Mouse (Mus musculus) midbrain, embryonic 15.5 days (tissue): ENCODE data around the gene Pcdh15. TPM values are rescaled to one million over a fixed set of nuclear protein-coding genes. Genes with fewer than 3 reads are reported as not detected.

ENCODE experiments used
- ATAC-seq: fragments of 200-750 bp; cut with Nextera tagmentation; replicated peaks from 2 replicates; pipeline ENCODE4 v1.8.0; 2017; ENCODE audit warnings: moderate TSS enrichment
- H3K27ac ChIP-seq: fragments of 300-500 bp; sonication (generic); 2 replicates; pipeline ENCODE4 v1.5.1; 2015; ENCODE audit warnings: mild to moderate bottlenecking, inconsistent platforms
- H3K27me3 ChIP-seq: fragments of 300-500 bp; sonication (generic); replicated peaks from 2 replicates; pipeline ENCODE4 v1.6.1; 2015; ENCODE audit warnings: inconsistent platforms
- H3K36me3 ChIP-seq: fragments of 300-500 bp; sonication (generic); replicated peaks from 2 replicates; pipeline ENCODE4 v1.6.1; 2015; ENCODE audit warnings: inconsistent platforms
- H3K4me1 ChIP-seq: fragments of 300-500 bp; sonication (generic); 2 replicates; pipeline ENCODE4 v1.6.1; 2015; ENCODE audit warnings: inconsistent platforms
- H3K4me2 ChIP-seq: fragments of 300-500 bp; sonication (generic); 2 replicates; pipeline ENCODE4 v1.6.1; 2015; ENCODE audit warnings: inconsistent platforms, mild to moderate bottlenecking, moderate library complexity
- H3K4me3 ChIP-seq: fragments of 300-500 bp; sonication (generic); 2 replicates; pipeline ENCODE4 v1.5.1; 2015; ENCODE audit warnings: mild to moderate bottlenecking, inconsistent platforms
- H3K9ac ChIP-seq: fragments of 300-500 bp; sonication (generic); 2 replicates; pipeline ENCODE4 v1.6.1; 2015; ENCODE audit warnings: mild to moderate bottlenecking, inconsistent platforms
- H3K9me3 ChIP-seq: fragments of 300-500 bp; sonication (generic); 2 replicates; pipeline ENCODE4 v1.6.1; 2016; ENCODE audit warnings: inconsistent platforms
- WGBS: fragments of 180-500 bp; shearing (Covaris S2); methylation state at CpG from one replicate; pipeline ENCODE4 v1.1.7; 2015; ENCODE audit warnings: mixed read lengths; 5-methylcytosine and 5-hydroxymethylcytosine counted together
- polyA plus RNA-seq: library from polyadenylated mRNA; unstranded; fragments of >200 nt; fragmentation: Nextera tagmentation; extraction: Ambion mirVana; gene quantifications from 2 replicates; pipeline ENCODE4 v1.2.1, GENCODE M21; 2015

Pcdh15 gene
- polyA plus RNA-seq, 1 experiment from 2014 or later: 13.3 TPM

- no peak overlapping the region for H3K4me3 ChIP-seq
- H3K9ac ChIP-seq: no peak overlapping the region
- no peak for ATAC-seq
- no peak overlapping the region for H3K27ac ChIP-seq
- H3K27me3 ChIP-seq: no peaks in the 10 kb centered on the region
- no peak overlapping the region for H3K4me2 ChIP-seq
- H3K36me3 ChIP-seq: no peaks in the 10 kb centered on the region
- 86% methylated on average over 7 of the region's 7 CpGs for WGBS
- no peaks in the 10 kb centered on the region for H3K4me1 ChIP-seq
- no peaks in the 10 kb centered on the region for H3K9me3 ChIP-seq
These were observed 626.6 kb downstream of the Pcdh15 start for GRCm38 (mm10) chr10:73725566-73726240.

- Histone ChIP-seq H3K4me3 (no peak overlapping the region), H3K27ac (no peak overlapping the region), H3K4me2 (no peak overlapping the region), H3K9ac (no peak overlapping the region), H3K4me1 (no peaks in the 10 kb centered on the region), H3K36me3 (no peaks in the 10 kb centered on the region), H3K9me3 (no peaks in the 10 kb centered on the region), H3K27me3 (no peaks in the 10 kb centered on the region)
- 90% methylated on average over 7 of the region's 7 CpGs for WGBS
- ATAC-seq: no peak
These were observed 634.1 kb downstream of the Pcdh15 start for GRCm38 (mm10) chr10:73733246-73733645.

- Histone ChIP-seq H3K9ac (no peak overlapping the region), H3K4me2 (no peak overlapping the region), H3K27me3 (no peaks in the 10 kb centered on the region), H3K4me1 (no peaks in the 10 kb centered on the region), H3K4me3 (no peak overlapping the region), H3K27ac (no peak overlapping the region), H3K9me3 (no peaks in the 10 kb centered on the region), H3K36me3 (no peaks in the 10 kb centered on the region)
- ATAC-seq: no peak
- WGBS: 17% methylated on average over 2 of the region's 2 CpGs
These were observed 649.9 kb downstream of the Pcdh15 start for GRCm38 (mm10) chr10:73749021-73749420.

- H3K4me2 ChIP-seq: no peak overlapping the region
- 60% methylated on average over 3 of the region's 3 CpGs for WGBS
- no peak overlapping the region for H3K27ac ChIP-seq
- no peak overlapping the region for H3K9ac ChIP-seq
- H3K27me3 ChIP-seq: no peaks in the 10 kb centered on the region
- no peaks in the 10 kb centered on the region for H3K36me3 ChIP-seq
- no peaks in the 10 kb centered on the region for H3K4me1 ChIP-seq
- no peak overlapping the region for H3K4me3 ChIP-seq
- H3K9me3 ChIP-seq: no peaks in the 10 kb centered on the region
- ATAC-seq: no peak
These were observed 654.7 kb downstream of the Pcdh15 start for GRCm38 (mm10) chr10:73753876-73754275.

GRCm38 (mm10) chr10:73782945-73783344 is 683.8 kb downstream of the Pcdh15 start:
- Histone ChIP-seq H3K4me3 (no peak overlapping the region), H3K4me2 (no peak overlapping the region), H3K27ac (no peak overlapping the region), H3K36me3 (no peaks in the 10 kb centered on the region), H3K9me3 (no peaks in the 10 kb centered on the region), H3K9ac (no peak overlapping the region), H3K27me3 (no peaks in the 10 kb centered on the region), H3K4me1 (no peaks in the 10 kb centered on the region)
- WGBS: 50% methylated on average over 4 of the region's 4 CpGs
- no peak for ATAC-seq

- H3K36me3 ChIP-seq: no peaks in the 10 kb centered on the region
- H3K27me3 ChIP-seq: no peaks in the 10 kb centered on the region
- H3K4me3 ChIP-seq: no peak overlapping the region
- H3K9ac ChIP-seq: no peak overlapping the region
- 78% methylated on average over 3 of the region's 3 CpGs for WGBS
- H3K9me3 ChIP-seq: no peaks in the 10 kb centered on the region
- H3K27ac ChIP-seq: no peak overlapping the region
- no peak for ATAC-seq
- H3K4me2 ChIP-seq: no peak overlapping the region
- no peaks in the 10 kb centered on the region for H3K4me1 ChIP-seq
These were observed 689.0 kb downstream of the Pcdh15 start for GRCm38 (mm10) chr10:73788163-73788562.

- Histone ChIP-seq H3K4me2 (no peak overlapping the region), H3K36me3 (no peaks in the 10 kb centered on the region), H3K9ac (no peak overlapping the region), H3K27ac (no peak overlapping the region), H3K4me3 (no peak overlapping the region), H3K4me1 (no peaks in the 10 kb centered on the region), H3K9me3 (no peaks in the 10 kb centered on the region), H3K27me3 (no peaks in the 10 kb centered on the region)
- no peak for ATAC-seq
- WGBS: 81% methylated on average over 4 of the region's 4 CpGs
These were observed 705.9 kb downstream of the Pcdh15 start for GRCm38 (mm10) chr10:73805069-73805468.

GRCm38 (mm10) chr10:73812311-73812710 is 713.2 kb downstream of the Pcdh15 start:
- Histone ChIP-seq H3K4me1 (no peaks in the 10 kb centered on the region), H3K9ac (no peak overlapping the region), H3K9me3 (no peaks in the 10 kb centered on the region), H3K27me3 (no peaks in the 10 kb centered on the region), H3K36me3 (no peaks in the 10 kb centered on the region), H3K4me3 (no peak overlapping the region), H3K27ac (no peak overlapping the region), H3K4me2 (no peak overlapping the region)
- 71% methylated on average over 8 of the region's 8 CpGs for WGBS
- ATAC-seq: no peak

GRCm38 (mm10) chr10:73821657-73822583 is 722.8 kb downstream of the Pcdh15 start:
- peak overlapping the region; percentile 28 for H3K4me3 ChIP-seq
- H3K9ac ChIP-seq: 0 out of 2 replicates have a peak overlapping the region, but pooled peaks have one; percentile 26
- no peaks in the 10 kb centered on the region for H3K36me3 ChIP-seq
- H3K27ac ChIP-seq: no peak overlapping the region
- no peaks in the 10 kb centered on the region for H3K27me3 ChIP-seq
- H3K4me2 ChIP-seq: peak overlapping the region; percentile 52
- peak; percentile 90 for ATAC-seq
- no peaks in the 10 kb centered on the region for H3K9me3 ChIP-seq
- WGBS: 25% methylated on average over 22 of the region's 22 CpGs
- peaks cover 10% of the 10 kb centered on the region for H3K4me1 ChIP-seq

GRCm38 (mm10) chr10:73823214-73823613 is 724.1 kb downstream of the Pcdh15 start:
- no peak overlapping the region for H3K4me3 ChIP-seq
- peaks cover 10% of the 10 kb centered on the region for H3K4me1 ChIP-seq
- no peaks in the 10 kb centered on the region for H3K27me3 ChIP-seq
- no peak overlapping the region for H3K27ac ChIP-seq
- no peak overlapping the region for H3K9ac ChIP-seq
- no peak overlapping the region for H3K4me2 ChIP-seq
- H3K9me3 ChIP-seq: no peaks in the 10 kb centered on the region
- no peak for ATAC-seq
- 77% methylated on average over 4 of the region's 4 CpGs for WGBS
- H3K36me3 ChIP-seq: no peaks in the 10 kb centered on the region

- Histone ChIP-seq H3K9ac (no peak overlapping the region), H3K36me3 (no peaks in the 10 kb centered on the region), H3K4me3 (no peak overlapping the region), H3K4me1 (peaks cover 9% of the 10 kb centered on the region), H3K27me3 (no peaks in the 10 kb centered on the region), H3K9me3 (no peaks in the 10 kb centered on the region), H3K4me2 (peak overlapping the region; percentile 13), H3K27ac (no peak overlapping the region)
- 56% methylated on average over 8 of the region's 8 CpGs for WGBS
- peak; percentile 62 for ATAC-seq
These were observed 727.2 kb downstream of the Pcdh15 start for GRCm38 (mm10) chr10:73826354-73826753.

GRCm38 (mm10) chr10:73828781-73829180 is 729.6 kb downstream of the Pcdh15 start:
- no peaks in the 10 kb centered on the region for H3K36me3 ChIP-seq
- ATAC-seq: no peak
- H3K9me3 ChIP-seq: no peaks in the 10 kb centered on the region
- no peak overlapping the region for H3K4me3 ChIP-seq
- no peak overlapping the region for H3K4me2 ChIP-seq
- H3K4me1 ChIP-seq: no peaks in the 10 kb centered on the region
- H3K9ac ChIP-seq: no peak overlapping the region
- 87% methylated on average over 2 of the region's 2 CpGs for WGBS
- H3K27me3 ChIP-seq: no peaks in the 10 kb centered on the region
- H3K27ac ChIP-seq: no peak overlapping the region
